In the genomic region with DNA sequence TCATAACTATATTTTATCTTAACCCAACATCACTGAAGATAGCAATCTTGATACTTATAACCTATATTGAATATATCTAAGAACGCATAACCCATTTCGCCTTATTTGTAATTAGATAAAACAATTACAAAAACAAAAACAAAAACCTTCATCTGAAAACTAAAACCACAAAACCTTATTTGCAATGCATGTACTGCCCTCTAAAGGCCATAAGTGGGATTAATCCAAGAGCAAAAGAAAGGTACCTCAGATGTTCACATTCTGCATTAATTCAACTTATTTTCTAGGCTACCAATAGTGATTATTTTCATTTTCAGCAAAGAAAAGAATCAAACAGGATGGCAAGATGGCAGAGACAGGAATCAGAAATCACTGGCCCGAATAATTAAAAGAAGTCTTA, we compare ENCODE assay signal across 13 mouse cellular contexts.
DNase-seq lines count a peak whose midpoint lies in the region; TF ChIP-seq lines count a peak whose summit lies in the region.
"Had no signal": no experiment of that assay in that cellular context is flagged by ENCODE, and none has a peak within 500 bp of the region (broad histone marks: within the 10 kb centered on the region; RNA-seq: fewer than 3 reads in every experiment).

No protein-coding gene starts in this region.

- H3K4me1 ChIP-seq in cerebellum, adult 2 months (ENCODE audit: control insufficient read depth, insufficient read depth, low read length) = peaks cover 3% of the 10 kb centered on the region; the same call in 1 of the 2 replicates
- H3K4me1 ChIP-seq in MEL (ENCODE audit: control insufficient read depth in 1 of 2, insufficient read depth in 2 of 2, low read length in 2 of 2) = peaks cover 6% of the 10 kb centered on the region in 2 experiments

- no peak for TF ChIP-seq EP300 in MEL (IDR thresholded peaks at IDR 0.05; ENCODE audit: low read depth in 1 of 2, low read length in 2 of 2)

- TF ChIP-seq CTCF in cerebellum, adult 2 months (IDR thresholded peaks at IDR 0.05; ENCODE audit: borderline replicate concordance, insufficient read depth, low read depth, low read length) = peak; percentile 55; the same call in 1 of the 2 replicates
- TF ChIP-seq CTCF in layer of hippocampus, adult 2 months (conservative IDR thresholded peaks at IDR 0.05) = peak; percentile 93
- peak; percentile 14 to 84 (median 64); a peak in 4 of 6 replicates for TF ChIP-seq CTCF in MEL (IDR thresholded peaks at IDR 0.05 in 2 of 3, conservative IDR thresholded peaks at IDR 0.05 in 1 of 3; ENCODE audit: control insufficient read depth in 1 of 3, insufficient read depth in 1 of 3, low read depth in 2 of 3, low read length in 3 of 3, poor library complexity in 1 of 3, severe bottlenecking in 1 of 3)

- H3K79me2 ChIP-seq in MEL (ENCODE audit: control insufficient read depth, insufficient read depth, low read length, poor library complexity) = no peaks in the 10 kb centered on the region

- no peak for TF ChIP-seq POLR2A in cerebellum, adult 2 months (IDR thresholded peaks at IDR 0.05; ENCODE audit: borderline replicate concordance, insufficient read depth, low read length)
- TF ChIP-seq POLR2A in MEL (IDR thresholded peaks at IDR 0.05; ENCODE audit: control insufficient read depth in 1 of 2, insufficient read depth in 1 of 2, low read depth in 1 of 2, low read length in 2 of 2, poor library complexity in 1 of 2) = no peak

- H3K9me3 ChIP-seq in MEL (replicated peaks; ENCODE audit: insufficient read depth, low read length) = no peaks in the 10 kb centered on the region
- H3K9me3 ChIP-seq: limb, embryonic 12.5 days had no signal

- TF ChIP-seq RAD21 in MEL (IDR thresholded peaks at IDR 0.05; ENCODE audit: low read depth, low read length) = peak; percentile 85

- peak in 1 of 2 experiments; percentile 14 for DNase-seq in cerebellum, adult 2 months
- no peak for DNase-seq in cerebellum, adult 11-12 months
- no peak for DNase-seq in layer of hippocampus, adult 2 months (ENCODE audit: low spot score in 2 of 2)
- no peak for DNase-seq in layer of hippocampus, adult 8-10 months (ENCODE audit: low spot score in 2 of 2)
- peak; percentile 54 for DNase-seq in MEL (ENCODE audit: low read depth, low spot score)
- DNase-seq in induced T-regulatory cell, adult 2 months (ENCODE audit: low read depth) = peak; percentile 54
- no peak for DNase-seq in urinary bladder, postnatal 10 days (ENCODE audit: low spot score)
- no peak for DNase-seq in heart, adult 9 months (ENCODE audit: low spot score in 2 of 2)
- DNase-seq: B cell, adult 2 months; kidney, postnatal 36 days; right cerebral cortex, postnatal 14 days had no signal

- H3K27me3 ChIP-seq in cerebellum, adult 2 months (ENCODE audit: control insufficient read depth, insufficient read depth, low read length) = no peaks in the 10 kb centered on the region
- H3K27me3 ChIP-seq in MEL (ENCODE audit: control insufficient read depth in 1 of 2, insufficient read depth in 2 of 2, low read length in 2 of 2) = no peaks in the 10 kb centered on the region
- H3K27me3 ChIP-seq: heart, embryonic 12.5 days; limb, embryonic 12.5 days had no signal

- 49% methylated on average over 3 of the region's 3 CpGs for WGBS in cerebellum, adult 2 months

- H3K4me3 ChIP-seq in cerebellum, adult 2 months (replicated peaks; ENCODE audit: insufficient read depth, low read depth, low read length) = no peak overlapping the region
- no peak overlapping the region for H3K4me3 ChIP-seq in layer of hippocampus, adult 2 months
- H3K4me3 ChIP-seq in MEL (ENCODE audit: control insufficient read depth in 1 of 2, insufficient read depth in 1 of 2, low read depth in 2 of 2, low read length in 2 of 2) = no peak overlapping the region
- H3K4me3 ChIP-seq: heart, embryonic 12.5 days; limb, embryonic 12.5 days had no signal

- H3K36me3 ChIP-seq in MEL (ENCODE audit: control insufficient read depth in 1 of 2, insufficient read depth in 2 of 2, low read length in 2 of 2) = peaks cover 0 to 4% of the 10 kb centered on the region in 2 experiments; a peak in 1 of 4 replicates
- H3K36me3 ChIP-seq: limb, embryonic 12.5 days had no signal

- H3K9ac ChIP-seq in MEL (ENCODE audit: control insufficient read depth, low read depth, low read length, poor library complexity, severe bottlenecking) = no peak overlapping the region
- H3K9ac ChIP-seq: heart, embryonic 12.5 days; limb, embryonic 12.5 days had no signal

- H3K27ac ChIP-seq in cerebellum, adult 2 months (ENCODE audit: insufficient read depth, low read length) = no peak overlapping the region
- no peak overlapping the region for H3K27ac ChIP-seq in layer of hippocampus, adult 2 months
- H3K27ac ChIP-seq in MEL (ENCODE audit: control insufficient read depth, low read depth, low read length) = no peak overlapping the region

TF ChIP-seq in MEL, 35 proteins besides CTCF, POLR2A, EP300 and RAD21:
- TF ChIP-seq MAZ (IDR thresholded peaks at IDR 0.05; ENCODE audit: low read depth, low read length) = no peak
- no peak for TF ChIP-seq MXI1 (IDR thresholded peaks at IDR 0.05; ENCODE audit: low read depth, low read length)
- peak; percentile 65 for TF ChIP-seq ZC3H11A (IDR thresholded peaks at IDR 0.05; ENCODE audit: low read depth, low read length)
- peak; percentile 59 for TF ChIP-seq SMC3 (IDR thresholded peaks at IDR 0.05; ENCODE audit: low read depth, low read length)
- TF ChIP-seq MYC (IDR thresholded peaks at IDR 0.05; ENCODE audit: low read depth, low read length) = no peak
- no peak for TF ChIP-seq GABPA (IDR thresholded peaks at IDR 0.05; ENCODE audit: low read depth, low read length)
- no peak for TF ChIP-seq MYB (IDR thresholded peaks at IDR 0.05; ENCODE audit: low read depth, low read length)
- no peak for TF ChIP-seq HCFC1 (IDR thresholded peaks at IDR 0.05; ENCODE audit: low read depth, low read length)
- TF ChIP-seq JUND (IDR thresholded peaks at IDR 0.05; ENCODE audit: low read depth, low read length) = no peak
- no peak for TF ChIP-seq MEF2A (IDR thresholded peaks at IDR 0.05; ENCODE audit: extremely low read depth, insufficient replicate concordance, low read depth, low read length, poor library complexity, severe bottlenecking)
- TF ChIP-seq TCF12 (IDR thresholded peaks at IDR 0.05; ENCODE audit: low read depth, low read length) = no peak

Comparison
In these comparisons a context has a peak if more than half of its experiments do, and no peak if none do; other contexts are left out.
1. DNase-seq: peak in MEL (single experiment) and induced T-regulatory cell, adult 2 months (single experiment); none in cerebellum, adult 11-12 months (single experiment), layer of hippocampus, adult 2 months (0 of 2), layer of hippocampus, adult 8-10 months (0 of 2), urinary bladder, postnatal 10 days (single experiment) and heart, adult 9 months (0 of 2).
2. Peak in every context shown above with its lines, with median percentiles within 50 percentile points of each other: CTCF ChIP-seq.